Mouse (Mus musculus): ENCODE results near the gene Usp37.

Gene Usp37

GRCm38 (mm10) chr1:74452611-74453045, 91.5 kb downstream of the Usp37 start:
- no peak for DNase-seq

DNA sequence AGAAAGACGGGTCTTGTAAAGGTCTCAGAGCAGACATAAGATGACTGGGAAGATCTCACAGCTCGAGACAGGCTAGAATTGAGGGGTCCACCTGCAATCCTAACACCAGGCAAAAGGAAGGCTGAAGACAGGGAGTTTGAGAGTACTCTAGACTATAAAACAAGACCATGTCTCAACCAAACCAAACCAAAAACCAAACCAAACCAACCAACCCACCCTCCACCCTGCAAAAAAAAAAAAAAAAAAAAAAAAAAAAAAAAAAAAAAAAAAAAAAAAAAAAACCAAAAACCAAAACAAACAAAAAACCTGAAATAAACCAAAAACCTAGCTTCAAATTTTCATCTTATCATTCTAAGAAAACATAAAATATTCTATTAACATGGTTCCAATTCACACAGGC, 99.5 kb downstream of the Usp37 start:
- DNase-seq = no peak

- DNase-seq = no peak
Observed at GRCm38 (mm10) chr1:74439166-74439876, 104.8 kb downstream of the Usp37 start.

GRCm38 (mm10) chr1:74437702-74438427, 106.2 kb downstream of the Usp37 start:
- no peak for DNase-seq

DNA sequence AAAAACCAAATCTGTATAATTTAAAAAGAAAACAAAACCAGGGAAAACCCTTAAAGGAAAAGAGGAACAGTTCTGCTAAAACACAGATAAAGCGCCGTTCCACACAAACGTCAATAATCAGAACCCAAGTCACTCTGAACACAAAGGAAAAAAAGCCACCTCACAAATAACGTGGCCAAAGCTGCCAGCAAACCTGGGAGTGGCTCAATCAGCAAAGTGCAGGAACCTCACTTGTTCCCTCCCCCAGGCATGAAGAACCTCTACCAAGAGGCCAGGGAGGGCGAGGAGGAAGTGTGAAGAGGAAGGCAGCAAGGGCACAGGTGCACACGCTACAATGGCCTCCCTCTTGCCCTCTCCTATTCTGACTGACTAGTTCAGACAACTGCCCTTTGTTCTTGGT, 108.5 kb downstream of the Usp37 start:
- DNase-seq = no peak

GRCm38 (mm10) chr1:74434596-74434995, 109.5 kb downstream of the Usp37 start:
- DNase-seq = no peak

DNA sequence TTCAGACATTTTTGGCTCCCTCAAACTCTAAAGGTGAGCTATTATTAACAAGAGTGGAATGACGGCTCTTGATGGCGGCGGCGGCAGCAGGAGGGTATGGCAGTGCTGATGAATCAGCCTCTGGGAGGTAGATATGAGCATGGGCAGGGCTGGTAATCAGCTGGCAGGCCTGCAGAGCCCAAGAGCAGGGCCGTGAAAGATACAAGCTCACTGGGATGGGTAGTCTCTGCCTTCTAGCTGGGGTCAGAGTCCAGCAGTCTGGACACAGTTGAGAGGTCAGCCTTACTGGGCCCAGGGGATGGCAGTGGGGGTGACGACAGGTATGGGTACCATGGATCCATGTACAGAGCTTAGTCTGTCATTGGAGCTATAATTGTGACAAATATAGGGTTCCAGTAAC, 110.9 kb downstream of the Usp37 start:
- no peak for DNase-seq

DNA sequence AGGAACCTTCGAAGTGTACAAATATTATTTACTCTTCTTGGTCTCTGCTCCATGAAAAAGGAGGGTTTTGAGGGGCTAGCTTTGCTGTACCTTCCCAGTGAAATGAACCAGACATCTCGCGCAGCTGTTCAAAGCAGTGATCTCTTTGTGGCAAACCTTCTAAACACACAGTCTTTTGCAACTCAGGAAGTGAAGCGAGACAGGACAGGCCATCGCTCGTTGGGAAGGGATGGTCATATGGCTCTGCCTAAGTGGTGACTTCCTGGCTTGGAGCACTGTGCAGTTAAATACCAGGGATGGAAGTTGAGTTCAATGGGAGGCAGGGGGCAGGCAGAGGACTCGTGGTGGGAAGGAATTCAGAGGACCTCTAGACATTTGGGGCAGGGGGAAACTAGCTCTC, 118.2 kb downstream of the Usp37 start:
- DNase-seq = no peak

DNA sequence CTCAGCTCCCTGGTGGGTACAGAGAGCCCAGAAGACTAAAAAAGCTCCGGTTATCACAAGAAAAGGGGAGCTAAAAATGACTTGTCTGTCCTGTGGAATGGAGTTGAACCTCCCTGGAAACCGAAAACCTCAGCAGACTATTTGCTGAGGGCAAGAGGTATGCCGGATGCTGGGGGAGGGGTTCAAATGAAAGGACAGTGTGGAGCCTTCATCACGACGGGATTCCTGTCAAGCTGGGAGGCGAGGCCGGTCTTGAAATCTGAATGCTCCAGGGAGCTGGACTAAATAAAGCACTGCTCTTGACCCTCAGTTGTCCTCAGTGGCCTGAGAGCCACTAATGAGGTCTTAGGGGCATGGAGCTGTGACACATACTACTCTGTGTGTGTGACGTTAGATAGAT, 120.9 kb downstream of the Usp37 start:
- DNase-seq = no peak

- DNase-seq = no peak
Observed at GRCm38 (mm10) chr1:74419440-74419794, 124.7 kb downstream of the Usp37 start.

- no peak for DNase-seq
Observed at GRCm38 (mm10) chr1:74418747-74419439, 125.2 kb downstream of the Usp37 start.

- DNase-seq = no peak
Observed at GRCm38 (mm10) chr1:74415143-74415542, 128.9 kb downstream of the Usp37 start.

DNA sequence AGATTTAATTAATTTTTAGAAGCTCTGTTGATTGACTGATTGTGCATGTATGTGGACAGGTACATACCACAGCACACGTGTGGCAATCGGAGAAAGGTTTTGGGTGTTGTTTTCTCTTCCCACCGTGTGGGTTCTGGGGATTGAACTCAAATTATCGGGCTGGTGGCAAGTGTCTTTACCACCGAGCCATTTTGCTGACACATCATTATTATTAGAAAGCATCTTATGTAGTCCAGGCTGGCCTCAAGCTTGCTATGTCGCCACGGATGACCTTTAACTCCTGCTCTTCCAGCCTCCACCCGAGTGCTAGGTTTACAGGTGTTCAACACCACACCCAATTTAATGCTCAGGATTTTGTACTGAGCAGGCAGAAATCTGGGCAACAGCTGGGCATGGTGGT, 131.4 kb downstream of the Usp37 start:
- DNase-seq = no peak

GRCm38 (mm10) chr1:74411753-74412325, 132.2 kb downstream of the Usp37 start:
- DNase-seq = no peak

- no peak for DNase-seq
Observed at GRCm38 (mm10) chr1:74408589-74409504, 135.2 kb downstream of the Usp37 start, which contains the start of gene Vil1. Gene Vil1 (plus strand): TSS chr1:74409376.

DNA sequence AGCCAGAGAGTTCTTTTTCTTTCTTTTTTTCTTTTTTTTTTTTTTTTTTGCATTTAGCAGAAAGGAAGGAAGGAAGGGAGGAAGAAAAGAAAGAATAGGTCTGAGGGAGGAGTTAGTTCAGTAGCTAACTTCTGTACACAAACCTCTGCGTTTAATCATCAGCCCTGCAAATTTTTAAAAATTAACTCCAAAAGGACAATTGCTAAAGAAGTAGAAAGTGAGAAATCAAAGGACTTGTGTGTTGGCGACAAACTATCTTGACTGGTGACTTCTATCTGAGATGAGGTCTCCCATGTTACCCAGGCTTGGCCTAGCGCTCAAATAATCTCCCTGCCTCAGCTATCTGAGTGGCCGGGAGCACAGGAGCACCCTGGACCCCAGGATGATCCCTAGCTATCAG, 139.9 kb downstream of the Usp37 start:
- no peak for DNase-seq

DNA sequence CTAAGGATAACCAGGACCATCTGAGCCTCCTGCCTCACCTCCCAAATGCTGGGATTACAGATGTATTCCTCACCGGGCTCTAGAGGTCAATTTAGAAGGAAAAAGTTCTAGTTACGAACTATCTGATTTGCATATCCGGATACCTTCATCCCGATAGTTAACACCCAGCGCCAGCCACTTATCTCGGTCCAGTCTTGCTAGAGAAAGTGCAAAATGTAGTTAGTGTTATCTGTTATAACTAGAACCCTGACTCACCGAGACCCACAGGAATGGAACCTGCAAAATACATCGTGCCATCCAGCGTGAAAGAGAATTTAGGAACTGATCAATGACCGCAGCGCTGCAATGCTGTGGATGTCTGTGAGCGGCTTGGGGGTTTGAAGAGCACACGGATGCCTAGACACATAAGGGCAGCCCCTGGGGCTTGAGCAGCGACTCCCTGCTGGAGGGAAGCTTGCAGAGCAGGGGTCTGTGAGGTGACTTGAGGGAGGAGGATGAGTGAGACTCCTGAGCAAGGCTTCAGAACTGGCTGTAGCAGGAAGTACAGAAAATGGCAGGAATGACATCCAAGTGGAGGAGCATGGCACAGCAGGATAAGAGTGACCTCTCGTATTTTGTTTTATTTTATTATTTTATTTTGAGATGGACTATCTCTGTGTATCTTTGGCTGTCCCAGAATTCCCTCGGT, 142.9 kb downstream of the Usp37 start:
- DNase-seq = no peak

GRCm38 (mm10) chr1:74400531-74400930, 143.6 kb downstream of the Usp37 start:
- no peak for DNase-seq

- DNase-seq = peak; percentile 67 to 79
Observed at GRCm38 (mm10) chr1:74397919-74398451, 146.1 kb downstream of the Usp37 start.

DNA sequence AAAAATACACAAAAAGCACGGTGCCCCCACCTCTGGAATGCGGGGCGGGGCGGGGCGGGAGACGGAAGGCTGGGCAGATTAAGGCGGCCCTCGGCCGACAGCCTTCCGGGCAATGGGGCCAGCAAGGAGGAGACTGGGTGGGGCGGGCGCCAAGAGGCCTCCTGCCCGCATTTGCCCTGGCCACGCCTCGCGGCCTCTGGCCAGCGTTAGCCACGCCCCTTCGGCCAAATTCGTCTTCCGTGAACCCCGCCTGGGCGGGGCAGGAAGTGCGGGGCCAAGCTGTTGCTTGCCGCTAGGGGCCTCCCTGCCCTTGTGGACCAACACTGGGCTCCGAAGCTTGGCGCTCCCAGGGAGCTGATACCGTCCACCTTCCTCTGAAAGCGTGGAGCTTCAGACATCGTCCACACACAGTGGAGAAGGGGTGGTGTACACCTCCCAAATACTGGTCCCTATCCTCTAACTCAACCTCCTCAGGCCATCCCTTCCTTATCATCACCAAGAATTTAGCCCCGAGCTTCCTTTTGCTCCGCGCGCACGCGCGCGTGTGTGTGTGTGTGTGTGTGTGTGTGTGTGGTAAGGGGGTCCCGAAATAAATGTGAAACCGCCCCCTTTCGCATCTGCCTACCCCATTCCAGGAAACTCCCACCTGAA, 146.7 kb downstream of the Usp37 start:
- peak; percentile 96 to 97 for DNase-seq

Measured in spleen, adult 18-20 months (tissue).